Mouse (Mus musculus): Measurements from ENCODE around the gene Bpifa3.
"Not testable (repeated sequence)": the region's sequence is repeated elsewhere in the genome, so short reads cannot be mapped to it uniquely, and the experiment has no call there.

Gene Bpifa3

DNA sequence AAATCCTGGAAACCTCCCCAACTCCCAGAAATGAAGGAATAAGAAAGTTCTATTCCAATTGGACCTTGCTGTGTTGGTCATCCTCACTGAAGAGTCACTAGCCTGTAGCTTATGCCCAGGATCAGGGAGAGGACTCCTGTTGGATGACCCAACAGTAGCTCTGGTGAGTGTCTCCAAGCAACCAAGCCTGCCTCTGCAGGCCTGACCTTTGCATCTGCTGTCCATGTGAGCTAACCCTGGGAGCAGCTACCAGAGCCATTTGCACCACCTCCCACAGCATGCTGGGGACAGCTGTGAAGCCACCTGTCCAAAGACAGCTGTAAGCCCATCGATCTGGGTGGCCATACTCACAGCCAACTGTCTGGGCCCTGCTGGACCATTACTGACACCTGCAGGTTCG, at the start of gene Bpifa3:
Gene Bpifa3 (plus strand): TSS at position 217 of the 400 bp plus-strand sequence.
- no peak for DNase-seq (ENCODE audit: low read depth, low spot score)

- no peak for DNase-seq (ENCODE audit: low read depth, low spot score)
These were observed 32.4 kb upstream of the Bpifa3 start for GRCm38 (mm10) chr2:154097734-154098133.

DNA sequence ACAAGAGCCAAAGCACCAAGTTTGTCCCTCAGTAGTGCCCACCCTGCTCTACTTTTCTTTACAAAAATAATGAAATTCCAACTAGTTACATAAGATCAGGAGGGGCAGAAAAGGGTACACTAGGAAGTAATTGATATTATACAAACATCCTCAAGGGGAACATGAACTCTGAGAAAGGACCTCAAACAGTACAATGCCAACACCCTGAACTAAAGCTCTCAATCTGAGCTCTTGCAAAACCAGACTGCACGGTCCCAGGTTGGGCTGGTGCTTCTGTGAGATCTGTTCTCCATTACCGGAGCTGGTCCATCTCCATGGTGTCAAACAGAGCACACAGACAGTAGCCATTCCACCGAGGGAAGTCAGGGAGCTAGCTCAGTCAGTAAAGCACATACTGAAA, 12.8 kb upstream of the Bpifa3 start:
- no peak for DNase-seq (ENCODE audit: low read depth, low spot score)

DNA sequence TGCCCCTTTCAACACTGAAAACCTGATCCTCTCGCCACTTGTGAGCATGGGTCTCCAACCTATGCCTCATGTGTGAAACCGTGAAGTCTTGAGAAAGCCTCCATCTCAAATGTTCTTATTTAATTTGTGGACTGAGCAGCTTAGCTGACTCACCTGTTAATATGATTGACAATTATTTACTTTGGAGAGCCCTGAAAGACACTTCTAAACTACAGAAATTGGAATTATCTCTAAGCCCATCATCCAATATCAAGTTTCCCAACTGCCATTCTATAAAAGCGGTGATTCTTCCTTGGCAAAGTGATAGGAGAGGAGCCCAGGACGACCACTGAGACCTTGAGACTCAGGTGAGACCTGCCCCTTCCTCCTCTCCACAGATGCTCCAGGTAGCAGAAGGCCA, 12.4 kb downstream of the Bpifa3 start, which contains the start of gene Bpifa1:
Gene Bpifa1 (plus strand): TSS at position 301 of the 400 bp plus-strand sequence.
- DNase-seq (ENCODE audit: low read depth, low spot score): no peak

DNA sequence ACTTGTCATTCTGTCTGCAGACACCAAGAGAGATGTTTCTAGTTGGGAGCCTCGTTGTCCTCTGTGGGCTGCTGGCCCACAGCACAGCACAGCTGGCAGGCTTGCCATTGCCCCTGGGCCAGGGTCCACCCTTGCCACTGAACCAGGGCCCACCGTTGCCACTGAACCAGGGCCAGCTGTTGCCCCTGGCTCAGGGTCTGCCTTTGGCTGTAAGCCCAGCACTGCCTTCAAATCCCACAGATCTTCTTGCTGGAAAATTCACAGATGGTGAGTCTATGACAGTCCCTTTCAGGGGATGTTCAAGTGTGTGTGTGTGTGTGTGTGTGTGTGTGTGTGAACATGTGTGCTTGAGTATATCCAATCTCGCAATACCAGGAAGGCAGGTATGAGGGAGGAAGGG, 13.6 kb downstream of the Bpifa3 start:
- DNase-seq (ENCODE audit: low read depth, low spot score): no peak

GRCm38 (mm10) chr2:154147496-154147895, 17.4 kb downstream of the Bpifa3 start:
- DNase-seq (ENCODE audit: low read depth, low spot score): no peak

- peak; percentile 25 for DNase-seq (ENCODE audit: low read depth, low spot score)
These were observed 28.3 kb downstream of the Bpifa3 start for GRCm38 (mm10) chr2:154158433-154158832.

- no peak for DNase-seq (ENCODE audit: low read depth, low spot score)
These were observed 32.2 kb downstream of the Bpifa3 start, which contains the start of gene Bpifa5 for GRCm38 (mm10) chr2:154162307-154162706. TSS of gene Bpifa5 (plus strand) at chr2:154162607.

GRCm38 (mm10) chr2:154163306-154163705, 33.2 kb downstream of the Bpifa3 start:
- no peak for DNase-seq (ENCODE audit: low read depth, low spot score)

DNA sequence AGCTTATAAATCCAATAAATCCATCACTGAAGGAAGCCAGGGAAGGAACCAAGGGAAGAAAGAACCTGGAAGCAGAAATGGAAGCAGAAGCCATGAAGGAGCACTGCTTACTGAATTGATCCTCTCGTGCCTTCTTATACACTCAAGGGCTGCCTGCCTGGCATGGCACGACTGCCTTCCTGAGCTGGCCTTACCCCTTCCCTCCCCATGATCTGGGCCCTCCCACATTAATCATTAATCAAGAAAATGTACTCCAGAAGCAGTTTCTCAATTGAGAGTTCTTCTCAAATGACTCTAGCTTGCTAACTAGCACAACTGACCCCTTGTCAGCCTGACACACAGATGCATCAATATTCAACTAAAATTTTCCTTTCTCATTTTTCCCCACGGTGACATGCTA, 39.0 kb downstream of the Bpifa3 start:
- DNase-seq (ENCODE audit: low read depth, low spot score): no peak

DNA sequence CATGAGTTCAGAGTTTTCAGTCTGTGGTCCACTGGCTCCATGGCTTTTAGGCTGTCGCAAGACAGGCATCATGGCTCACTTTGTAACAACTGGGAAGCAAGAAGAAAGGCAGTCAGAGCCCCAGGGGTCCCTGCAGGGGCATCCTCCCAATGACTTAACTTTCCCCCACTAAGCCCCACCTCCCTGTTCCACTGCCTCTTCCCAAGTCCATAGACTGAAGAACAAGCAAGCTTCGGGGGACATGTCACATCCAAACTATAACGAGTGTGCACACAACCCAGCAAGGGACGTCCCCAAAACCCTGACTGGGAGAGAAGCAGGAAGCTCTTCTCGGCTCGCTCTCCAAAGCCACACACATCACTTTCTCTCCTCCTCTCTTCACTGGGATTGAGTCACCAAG, 41.5 kb downstream of the Bpifa3 start:
- no peak for DNase-seq (ENCODE audit: low read depth, low spot score)

- DNase-seq (ENCODE audit: low read depth, low spot score): peak; percentile 16
These were observed 43.2 kb downstream of the Bpifa3 start for GRCm38 (mm10) chr2:154173313-154173712.

- not testable (repeated sequence) for DNase-seq (ENCODE audit: low read depth, low spot score)
These were observed 51.8 kb downstream of the Bpifa3 start for GRCm38 (mm10) chr2:154181900-154182299.

GRCm38 (mm10) chr2:154183061-154183460, 52.9 kb downstream of the Bpifa3 start:
- DNase-seq (ENCODE audit: low read depth, low spot score): not testable (repeated sequence)

GRCm38 (mm10) chr2:154185319-154185718, 55.2 kb downstream of the Bpifa3 start:
- no peak for DNase-seq (ENCODE audit: low read depth, low spot score)

DNA sequence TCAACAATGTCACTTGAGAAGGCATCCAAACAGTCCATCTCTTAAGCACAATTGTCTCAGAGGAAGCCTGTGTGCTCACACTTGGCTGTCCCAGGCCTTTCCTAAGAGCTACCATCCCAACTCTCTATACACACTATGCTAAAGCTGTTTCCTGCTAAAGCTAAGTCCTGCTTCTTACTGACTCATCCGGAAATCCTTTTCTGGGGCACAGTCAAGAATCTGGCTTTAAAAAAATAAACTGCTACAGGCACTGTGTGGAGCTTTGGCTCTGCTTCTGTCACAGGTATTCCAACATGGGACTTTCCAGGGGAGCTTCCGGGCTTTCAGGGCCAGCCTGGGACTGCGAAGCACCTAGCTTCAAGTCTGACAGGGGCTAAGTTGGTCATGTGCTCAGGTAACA, 55.6 kb downstream of the Bpifa3 start:
- no peak for DNase-seq (ENCODE audit: low read depth, low spot score)

DNA sequence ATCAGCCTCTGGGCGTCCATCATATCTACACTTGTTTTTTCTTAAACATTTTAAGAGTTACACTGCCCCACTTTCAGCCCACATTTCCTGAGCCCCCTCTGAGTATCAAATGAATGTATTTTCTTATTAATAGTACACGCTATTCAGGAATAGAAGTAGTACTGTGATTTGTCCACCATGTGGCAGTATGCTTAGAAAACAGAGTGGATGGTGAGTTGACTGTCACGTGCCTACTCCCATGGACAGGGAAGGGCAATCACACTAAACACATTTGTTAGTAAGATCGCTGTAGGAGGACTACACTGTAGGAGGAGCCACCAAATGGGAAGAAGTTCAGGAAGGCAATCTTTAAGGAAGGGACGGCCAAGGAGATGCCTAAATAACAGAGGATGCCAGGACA, 57.3 kb downstream of the Bpifa3 start:
- no peak for DNase-seq (ENCODE audit: low read depth, low spot score)
